Mouse (Mus musculus) activated CD4-positive, CD25-positive, alpha-beta regulatory T cell, adult 4 months (primary cell): ENCODE data around the gene Ddx54. TPM values are rescaled to one million over a fixed set of nuclear protein-coding genes. Genes with fewer than 3 reads are reported as not detected.
A peak's percentile ranks its signal among the peaks of the same experiment; 100 is the strongest.

Source experiments
- ATAC-seq: one replicate; pipeline ENCODE4 v1.8.0; 2017
- polyA plus RNA-seq, 2 experiments: library from polyadenylated mRNA; unstranded; fragments of 100-300 nt; shearing (Covaris generic); gene quantifications; one replicate each; pipeline ENCODE4 v1.2.1; 2017

Gene Ddx54
- polyA plus RNA-seq, 2 experiments from 2014 or later: 11.7 to 18.4 TPM

DNA sequence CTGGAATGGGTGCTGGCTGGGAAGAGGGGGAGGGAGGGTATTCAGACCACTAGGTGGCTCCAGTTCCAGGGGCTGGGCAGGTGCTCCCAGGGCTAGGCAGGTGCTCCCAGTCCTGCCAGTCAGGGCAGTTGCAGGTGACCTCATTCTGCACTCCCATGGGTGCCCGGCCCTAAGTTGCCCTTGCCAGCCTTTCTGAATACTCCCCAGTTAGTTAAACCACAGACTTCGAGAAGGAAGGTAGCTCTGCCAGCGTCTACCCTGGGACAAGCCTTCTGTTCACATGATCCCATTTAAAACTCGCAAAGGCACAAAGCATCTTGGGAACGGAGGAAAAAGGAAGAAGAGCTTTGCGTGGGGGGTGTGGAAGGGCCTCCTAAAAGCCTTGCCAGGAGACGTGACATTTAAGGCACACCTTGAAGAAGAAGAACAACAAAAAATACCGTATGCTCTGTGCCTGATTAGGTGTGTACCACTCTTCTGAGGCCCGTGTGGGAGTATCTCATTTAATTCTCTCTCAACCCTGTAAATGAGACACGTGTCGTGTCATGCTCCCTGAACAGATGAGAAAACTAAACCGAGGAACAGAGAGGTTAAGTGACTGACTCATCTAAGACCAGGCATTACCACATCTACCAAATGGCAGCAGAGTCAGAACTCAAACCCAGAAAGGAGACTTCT, 35.4 kb downstream of the Ddx54 start:
- peak; percentile 32 for ATAC-seq

GRCm38 (mm10) chr5:120648569-120649373, 36.2 kb downstream of the Ddx54 start, which contains the start of gene Rasal1:
TSS of gene Rasal1 (plus strand) at chr5:120648812.
- peak; percentile 91 for ATAC-seq

DNA sequence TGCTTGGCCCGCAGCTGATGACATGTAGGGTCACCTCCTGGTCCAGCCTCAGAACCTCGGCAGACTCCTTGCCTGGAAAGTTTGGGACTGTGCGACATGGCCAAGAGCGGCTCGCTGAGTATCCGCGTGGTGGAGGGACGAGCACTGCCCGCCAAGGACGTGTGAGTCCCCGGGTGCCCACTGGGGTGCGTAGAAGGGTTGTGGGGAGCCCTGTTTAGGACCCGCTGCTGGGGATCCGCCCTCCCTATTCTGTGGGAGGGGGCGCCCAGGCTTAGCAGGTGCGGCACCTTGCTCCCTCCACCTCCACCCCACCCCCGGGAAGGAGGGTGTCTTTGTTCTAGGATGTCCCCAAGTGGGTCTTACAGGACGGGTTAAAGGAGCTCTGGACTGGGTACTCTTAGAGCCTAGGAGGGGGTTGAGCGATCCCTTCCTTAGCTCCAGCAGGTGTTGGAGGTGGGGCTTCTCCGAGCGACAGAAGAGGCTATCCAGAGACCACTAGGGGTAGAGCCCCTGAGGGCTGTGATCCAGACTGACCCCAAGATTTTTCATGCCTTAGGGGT, 36.9 kb downstream of the Ddx54 start:
- no peak for ATAC-seq

GRCm38 (mm10) chr5:120649938-120650337, 37.4 kb downstream of the Ddx54 start:
- no peak for ATAC-seq

DNA sequence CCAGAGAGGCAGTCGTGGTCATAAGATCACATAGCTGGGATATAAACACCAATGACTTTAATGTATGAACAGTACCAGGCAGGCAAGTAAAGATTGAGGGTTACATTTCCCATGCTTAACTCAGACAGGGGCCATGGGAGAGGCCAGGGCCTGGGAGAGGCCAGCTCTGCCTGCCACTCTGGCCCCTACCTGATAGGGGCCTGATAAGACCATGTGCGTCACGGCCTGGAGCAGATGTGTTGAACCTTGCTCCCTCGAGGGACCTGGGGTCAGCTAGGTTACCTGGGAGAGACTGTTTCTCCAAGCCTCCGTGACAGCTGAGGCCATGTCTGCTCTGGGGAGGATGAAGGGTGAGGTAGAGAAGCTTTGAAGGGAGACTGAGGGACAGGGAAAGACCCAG, 38.7 kb downstream of the Ddx54 start:
- ATAC-seq: no peak

DNA sequence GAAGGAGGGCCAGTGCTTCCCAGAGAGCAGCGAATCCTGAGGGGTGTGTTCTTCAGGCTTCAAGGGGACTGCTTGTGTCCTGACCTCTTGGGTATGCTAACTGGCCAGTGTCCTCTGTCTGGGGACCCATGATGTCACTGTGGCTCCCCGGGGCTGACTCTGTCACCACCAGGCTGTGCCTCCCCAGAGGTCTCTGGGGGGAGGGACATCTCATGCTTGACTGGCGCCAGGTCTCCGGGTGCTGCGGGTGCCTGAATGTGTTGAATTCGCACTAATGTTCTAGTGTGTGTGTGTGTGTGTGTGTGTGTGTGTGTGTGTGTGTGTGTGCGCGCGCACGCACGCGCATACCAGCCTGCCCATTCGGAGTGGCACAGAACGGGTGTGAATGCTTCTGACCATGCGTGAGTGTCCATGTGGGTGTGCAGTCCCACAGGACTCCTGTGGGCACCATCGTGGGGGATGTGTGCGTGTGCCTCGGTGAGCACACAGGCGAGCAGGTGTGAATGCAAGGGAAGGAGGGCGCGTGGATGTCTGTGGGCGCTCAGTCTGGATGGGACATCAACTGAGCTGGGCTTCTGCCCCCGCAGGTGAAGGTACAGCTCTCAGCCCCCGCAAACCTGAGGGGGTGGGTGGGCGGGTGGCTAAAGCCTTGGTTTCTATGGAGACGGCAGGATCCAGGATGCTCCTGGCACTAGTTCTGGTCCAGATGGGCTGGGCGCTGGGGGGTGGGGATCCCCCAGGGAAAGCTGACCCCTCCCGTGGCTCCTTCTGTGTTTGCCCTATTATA, 40.6 kb downstream of the Ddx54 start:
- no peak for ATAC-seq

GRCm38 (mm10) chr5:120653873-120654272, 41.3 kb downstream of the Ddx54 start:
- no peak for ATAC-seq

- no peak for ATAC-seq
These were observed 43.8 kb downstream of the Ddx54 start for GRCm38 (mm10) chr5:120656281-120656751.

GRCm38 (mm10) chr5:120660816-120661215, 48.3 kb downstream of the Ddx54 start:
- no peak for ATAC-seq

DNA sequence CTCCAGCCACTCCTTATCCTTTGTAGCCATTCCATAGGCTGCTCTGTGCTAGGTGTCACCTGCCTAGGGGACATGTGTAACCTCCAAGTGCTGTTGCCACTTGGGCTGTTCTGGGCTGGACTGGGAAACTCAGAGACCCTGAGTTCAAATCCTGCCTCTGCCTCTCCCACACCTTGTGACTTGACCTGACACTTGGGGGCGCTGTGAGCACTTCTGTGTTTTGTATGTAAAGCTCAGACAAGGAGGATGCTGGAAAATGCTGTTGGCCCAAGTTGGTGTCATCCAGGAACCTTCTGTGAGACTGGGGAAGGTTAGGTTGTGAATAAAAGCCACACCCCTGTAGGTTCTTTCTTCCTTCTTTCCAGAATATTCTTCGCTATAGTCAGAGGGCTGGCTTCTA, 52.3 kb downstream of the Ddx54 start:
- no peak for ATAC-seq

GRCm38 (mm10) chr5:120668761-120669160, 56.2 kb downstream of the Ddx54 start:
- no peak for ATAC-seq

DNA sequence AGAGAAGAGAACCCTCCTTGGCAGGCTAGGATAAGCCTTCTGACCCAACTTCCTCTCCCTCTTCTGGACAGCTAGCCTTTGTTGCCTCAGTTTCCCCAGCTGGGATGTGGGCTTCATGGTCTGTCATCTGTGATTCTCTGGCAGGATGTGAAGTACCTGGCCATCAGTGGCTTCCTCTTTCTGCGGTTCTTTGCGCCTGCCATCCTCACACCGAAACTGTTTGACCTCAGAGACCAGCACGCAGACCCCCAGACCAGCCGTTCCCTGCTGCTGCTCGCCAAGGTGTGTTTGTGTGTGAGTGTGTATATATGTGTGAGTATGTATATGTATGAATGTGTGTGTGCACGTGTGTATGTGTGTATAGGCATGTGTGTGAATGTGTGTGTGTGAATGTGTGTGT, 57.6 kb downstream of the Ddx54 start:
- no peak for ATAC-seq

DNA sequence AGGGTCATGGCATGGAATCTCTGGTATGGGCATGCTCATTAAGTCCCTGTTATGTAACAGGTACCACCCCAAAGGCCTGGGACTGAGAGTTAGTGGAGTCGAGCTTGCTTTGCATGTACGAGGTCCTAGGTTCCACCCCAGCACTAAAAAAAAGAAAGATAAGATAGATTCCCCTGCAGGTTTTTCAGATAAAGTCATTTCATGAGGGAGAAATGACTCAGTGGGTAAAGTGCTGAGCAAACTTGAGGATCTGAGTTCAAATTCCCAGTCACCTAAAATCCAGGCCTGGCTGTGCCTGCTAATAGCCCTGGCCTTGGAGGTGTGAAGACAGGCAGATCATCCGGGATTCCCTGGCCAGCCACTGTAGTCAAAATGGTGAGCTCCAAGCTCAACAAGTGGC, 59.3 kb downstream of the Ddx54 start:
- no peak for ATAC-seq

DNA sequence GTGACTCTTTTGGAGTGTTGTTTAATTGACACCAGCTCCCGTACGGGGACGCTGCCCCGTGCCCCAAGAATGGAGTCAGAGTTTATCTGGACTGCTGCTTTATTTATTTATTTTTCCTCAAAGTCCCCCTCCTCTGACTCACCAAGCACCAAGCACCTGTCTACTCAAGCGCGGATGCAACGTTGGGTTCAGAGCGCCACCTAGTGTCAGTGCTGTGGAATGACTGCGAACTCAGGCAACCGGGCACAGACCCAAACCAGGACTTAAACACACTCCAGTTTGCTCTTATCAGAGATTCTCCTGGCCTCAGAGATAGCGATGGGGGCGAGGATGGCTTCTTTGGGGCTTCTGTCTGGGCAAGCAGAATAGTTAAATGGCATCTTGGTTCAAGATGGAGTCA, 61.1 kb downstream of the Ddx54 start:
- ATAC-seq: peak; percentile 48

DNA sequence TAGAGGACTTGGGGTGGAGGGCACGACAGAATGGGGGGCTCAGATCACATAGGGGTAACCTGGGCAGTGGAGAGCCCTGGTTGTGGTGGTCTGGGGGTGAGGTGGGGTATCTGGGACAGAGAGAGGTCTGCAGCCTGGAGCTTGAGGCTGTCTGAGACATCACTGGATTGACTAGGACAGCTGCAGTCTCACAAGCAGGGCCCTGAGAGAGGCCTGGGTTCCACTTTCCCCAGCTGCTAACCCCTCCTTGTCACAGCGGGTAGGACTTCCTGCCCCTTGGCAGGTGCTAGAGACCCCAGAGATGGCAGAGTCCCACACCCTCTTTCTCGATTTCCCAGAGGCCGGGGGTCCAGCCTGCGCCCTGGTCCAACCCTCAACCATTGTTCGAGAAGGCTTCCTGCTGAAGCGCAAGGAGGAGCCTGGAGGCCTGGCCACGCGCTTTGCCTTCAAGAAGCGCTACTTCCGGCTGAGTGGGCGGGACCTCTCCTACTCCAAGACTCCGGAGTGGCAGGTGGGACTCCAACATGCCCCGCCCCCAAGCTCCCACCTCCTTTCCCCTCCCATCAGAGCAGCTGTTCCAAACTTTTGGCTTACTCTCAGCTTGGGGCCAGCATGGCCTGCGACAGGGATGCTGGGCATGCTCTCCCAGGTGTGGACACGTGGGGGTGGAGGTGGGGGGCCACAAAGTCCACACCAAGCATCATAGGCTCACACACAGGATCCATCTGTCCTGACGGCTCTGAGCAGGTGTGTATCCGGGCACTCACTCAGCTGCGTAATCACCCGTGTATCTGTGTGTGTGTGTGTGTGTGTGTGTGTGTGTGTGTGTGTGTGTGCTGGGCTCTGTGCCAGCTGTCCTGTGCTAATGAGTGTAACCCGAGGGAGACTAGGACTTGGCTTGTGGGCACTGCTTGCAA, 61.9 kb downstream of the Ddx54 start:
- ATAC-seq: peak; percentile 11

GRCm38 (mm10) chr5:120677516-120677915, 65.0 kb downstream of the Ddx54 start:
- ATAC-seq: peak; percentile 62

Other genes starting within 250 kb of the Ddx54 start
- not detected for gene Lhx5, start 181.0 kb upstream of the Ddx54 start, polyA plus RNA-seq
- not detected for gene Sdsl, start 139.9 kb upstream of the Ddx54 start, polyA plus RNA-seq
- not detected for gene Sds, start 136.2 kb upstream of the Ddx54 start, polyA plus RNA-seq
- gene Plbd2, start 109.1 kb upstream of the Ddx54 start, polyA plus RNA-seq: 1 to 10 TPM; 3.8 to 4.7 TPM
- gene Slc8b1, start 101.6 kb upstream of the Ddx54 start, polyA plus RNA-seq: 1 to 10 TPM; 4.7 to 7.2 TPM
- gene Tpcn1, start 24.1 kb upstream of the Ddx54 start, polyA plus RNA-seq: 10 to 100 TPM; 10.9 to 13.0 TPM
- under 1 TPM; 0.41 to 0.70 TPM for gene Iqcd, start 23.7 kb upstream of the Ddx54 start, polyA plus RNA-seq
- 1 to 10 TPM; 1.1 to 2.4 TPM for gene Rita1, start 150 bp upstream of the Ddx54 start, polyA plus RNA-seq
- not detected for gene Cfap73, start 21.5 kb downstream of the Ddx54 start, polyA plus RNA-seq
- 10 to 100 TPM in 1 of 2 experiments, 1 to 10 TPM in 1; 7.6 to 11.4 TPM for gene Rasal1, start 36.1 kb downstream of the Ddx54 start, polyA plus RNA-seq
- 10 to 100 TPM; 45.6 to 48.2 TPM for gene Dtx1, start 99.2 kb downstream of the Ddx54 start, polyA plus RNA-seq
- gene Oas2, start 137.1 kb downstream of the Ddx54 start, polyA plus RNA-seq: 1 to 10 TPM; 1.9 to 2.5 TPM
- gene Oas3, start 164.9 kb downstream of the Ddx54 start, polyA plus RNA-seq: 10 to 100 TPM; 11.4 to 25.1 TPM
- not detected for gene Oas1e, start 182.8 kb downstream of the Ddx54 start, polyA plus RNA-seq
- gene Oas1c, start 199.8 kb downstream of the Ddx54 start, polyA plus RNA-seq: 10 to 100 TPM; 11.2 to 14.4 TPM
- gene Oas1f, start 234.6 kb downstream of the Ddx54 start, polyA plus RNA-seq: not detected
- not detected for gene Oas1h, start 248.7 kb downstream of the Ddx54 start, polyA plus RNA-seq